Mouse (Mus musculus) cerebellum, adult 2 months (tissue): ENCODE results near the gene Cptp.

Experiments
- CTCF ChIP-seq: fragments of 200-500 bp; IDR thresholded peaks from 2 replicates; pipeline ENCODE4 v1.5.1; 2011; ENCODE audit warnings: low read depth, mild to moderate bottlenecking, control low read depth, low read length, moderate library complexity, borderline replicate concordance; ENCODE audit not compliant: insufficient read depth
- POLR2A ChIP-seq: fragments of 200-500 bp; IDR thresholded peaks from 2 replicates; pipeline ENCODE4 v1.6.1; 2011; ENCODE audit warnings: low read length, control low read depth, borderline replicate concordance; ENCODE audit not compliant: insufficient read depth

DNA sequence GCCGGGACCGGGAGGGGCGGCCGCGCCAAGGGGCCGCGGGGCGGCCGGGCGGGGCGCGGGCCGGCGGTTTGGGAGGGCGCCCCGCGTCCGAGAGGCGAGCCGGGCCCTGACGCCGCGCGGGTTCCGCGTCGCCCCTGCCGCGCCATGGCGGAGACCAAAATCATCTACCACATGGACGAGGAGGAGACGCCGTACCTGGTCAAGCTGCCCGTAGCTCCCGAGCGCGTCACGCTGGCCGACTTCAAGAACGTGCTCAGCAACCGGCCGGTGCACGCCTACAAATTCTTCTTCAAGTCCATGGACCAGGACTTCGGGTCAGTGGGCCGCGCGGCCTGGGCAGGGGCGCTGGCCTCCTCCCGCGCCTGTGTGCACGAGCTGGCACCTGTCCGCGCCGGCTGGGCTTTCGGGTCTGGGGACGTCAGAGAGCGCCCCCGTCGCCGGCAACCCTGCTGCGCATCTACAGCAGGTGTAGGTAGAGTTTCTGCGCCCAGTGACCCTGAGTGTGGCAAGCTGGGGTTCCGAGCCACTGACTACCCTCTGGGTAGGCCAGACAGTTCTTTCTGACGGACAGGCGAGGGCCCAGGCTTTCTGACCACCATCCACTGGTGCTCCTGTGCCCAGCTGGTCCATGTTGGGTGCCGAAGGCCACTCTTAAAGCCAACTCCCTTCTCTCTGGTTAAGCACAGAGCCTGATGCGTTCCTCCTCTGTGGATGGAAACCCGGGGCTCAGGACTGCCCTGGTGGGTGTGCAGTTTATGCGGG is 21.5 kb downstream of the Cptp start:
- TF ChIP-seq POLR2A: no peak
- TF ChIP-seq CTCF: no peak
